Mouse (Mus musculus) liver, embryonic 15.5 days (tissue): ENCODE results near the gene Epb41l3. TPM values are rescaled to one million over a fixed set of nuclear protein-coding genes. Genes with fewer than 3 reads are reported as not detected.
"Not testable (repeated sequence)": the region's sequence is repeated elsewhere in the genome, so short reads cannot be mapped to it uniquely, and the experiment has no call there.

Experiments used
- ATAC-seq: fragments of 200-750 bp; cut with Nextera tagmentation; 2 replicates; pipeline ENCODE4 v1.8.0; 2017; ENCODE audit warnings: moderate number of reproducible peaks, mild to moderate bottlenecking, moderate library complexity; ENCODE audit not compliant: insufficient read depth
- H3K27ac ChIP-seq: fragments of 300-500 bp; sonication (generic); replicated peaks from 2 replicates; pipeline ENCODE4 v1.5.1; 2015; ENCODE audit warnings: mild to moderate bottlenecking, inconsistent platforms
- H3K27me3 ChIP-seq: fragments of 300-500 bp; sonication (generic); 2 replicates; pipeline ENCODE4 v1.6.1; 2015; ENCODE audit warnings: mild to moderate bottlenecking, inconsistent platforms
- H3K36me3 ChIP-seq: fragments of 300-500 bp; sonication (generic); replicated peaks from 2 replicates; pipeline ENCODE4 v1.6.1; 2015; ENCODE audit warnings: moderate library complexity, mild to moderate bottlenecking, inconsistent platforms
- H3K4me1 ChIP-seq: fragments of 300-500 bp; sonication (generic); replicated peaks from 2 replicates; pipeline ENCODE4 v1.6.1; 2015; ENCODE audit warnings: inconsistent platforms
- H3K4me2 ChIP-seq: fragments of 300-500 bp; sonication (generic); 2 replicates; pipeline ENCODE4 v1.6.1; 2015; ENCODE audit warnings: moderate library complexity, mild to moderate bottlenecking, inconsistent platforms
- H3K4me3 ChIP-seq: fragments of 300-500 bp; sonication (generic); replicated peaks from 2 replicates; pipeline ENCODE4 v1.5.1; 2015; ENCODE audit warnings: mild to moderate bottlenecking, inconsistent platforms
- H3K9ac ChIP-seq: fragments of 300-500 bp; sonication (generic); 2 replicates; pipeline ENCODE4 v1.6.1; 2015; ENCODE audit warnings: moderate library complexity, mild to moderate bottlenecking, inconsistent platforms
- H3K9me3 ChIP-seq: fragments of 300-500 bp; sonication (generic); replicated peaks from 2 replicates; pipeline ENCODE4 v1.6.1; 2016; ENCODE audit warnings: inconsistent platforms
- WGBS: fragments of 180-500 bp; shearing (Covaris S2); methylation state at CpG from one replicate; pipeline ENCODE4 v1.1.7; 2015; ENCODE audit warnings: mixed read lengths; ENCODE audit not compliant: insufficient replicate concordance; 5-methylcytosine and 5-hydroxymethylcytosine counted together
- polyA plus RNA-seq: library from polyadenylated mRNA; unstranded; fragments of >200 nt; fragmentation: Nextera tagmentation; extraction: Ambion mirVana; gene quantifications from 2 replicates; pipeline ENCODE4 v1.2.1, GENCODE M21; 2015

Gene Epb41l3
- polyA plus RNA-seq, 1 experiment from 2014 or later = 7.3 TPM

DNA sequence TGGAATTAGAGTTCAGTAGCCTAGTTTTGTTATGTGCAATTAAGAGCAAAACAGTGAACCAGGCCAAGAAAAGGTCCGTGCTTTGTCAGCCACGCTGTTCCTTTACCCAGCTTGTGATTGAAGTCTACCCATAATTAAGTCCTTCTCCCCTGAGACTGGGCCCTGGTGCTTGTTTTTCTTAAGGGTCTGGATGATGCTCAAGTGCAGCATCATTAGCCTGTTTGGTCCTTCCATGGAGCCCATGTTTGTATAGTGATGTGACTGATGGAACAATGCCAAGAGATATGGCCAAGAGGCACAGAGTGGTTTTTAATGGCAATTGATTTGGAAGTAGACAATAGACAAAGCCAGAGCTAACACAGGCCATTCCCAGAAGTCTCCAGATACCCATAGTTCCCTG lies 36.7 kb downstream of the Epb41l3 start:
- H3K27ac ChIP-seq = no peak overlapping the region
- no peaks in the 10 kb centered on the region for H3K36me3 ChIP-seq
- no peaks in the 10 kb centered on the region for H3K27me3 ChIP-seq
- 62% methylated on average over 2 of the region's 2 CpGs for WGBS
- H3K9ac ChIP-seq = no peak overlapping the region
- H3K4me1 ChIP-seq = no peaks in the 10 kb centered on the region
- ATAC-seq = no peak
- H3K4me2 ChIP-seq = no peak overlapping the region
- no peaks in the 10 kb centered on the region for H3K9me3 ChIP-seq
- no peak overlapping the region for H3K4me3 ChIP-seq

DNA sequence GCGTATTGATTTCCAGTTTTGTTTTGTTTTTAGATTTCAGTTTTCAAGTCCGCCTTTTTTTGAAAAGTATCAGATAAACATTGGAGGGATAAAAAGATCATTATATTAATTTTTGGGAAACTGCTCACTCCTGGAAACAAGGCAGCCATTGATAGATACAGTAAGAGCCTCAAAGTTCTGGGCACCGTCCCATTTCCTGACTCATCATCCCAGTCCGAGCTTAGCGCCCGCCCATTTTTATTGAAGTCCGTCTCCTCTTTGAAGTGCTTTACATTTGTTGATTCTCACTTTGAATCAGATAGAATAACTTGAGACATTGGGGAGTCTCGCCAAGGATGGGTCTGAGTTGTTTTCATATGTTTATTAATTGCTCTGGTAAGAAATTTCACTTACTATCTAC lies 43.7 kb downstream of the Epb41l3 start:
- H3K4me2 ChIP-seq = no peak overlapping the region
- no peaks in the 10 kb centered on the region for H3K9me3 ChIP-seq
- H3K36me3 ChIP-seq = no peaks in the 10 kb centered on the region
- WGBS = 65% methylated on average over 8 of the region's 8 CpGs
- H3K4me3 ChIP-seq = no peak overlapping the region
- no peaks in the 10 kb centered on the region for H3K4me1 ChIP-seq
- no peak overlapping the region for H3K9ac ChIP-seq
- no peak overlapping the region for H3K27ac ChIP-seq
- H3K27me3 ChIP-seq = peaks cover 17% of the 10 kb centered on the region
- no peak for ATAC-seq

DNA sequence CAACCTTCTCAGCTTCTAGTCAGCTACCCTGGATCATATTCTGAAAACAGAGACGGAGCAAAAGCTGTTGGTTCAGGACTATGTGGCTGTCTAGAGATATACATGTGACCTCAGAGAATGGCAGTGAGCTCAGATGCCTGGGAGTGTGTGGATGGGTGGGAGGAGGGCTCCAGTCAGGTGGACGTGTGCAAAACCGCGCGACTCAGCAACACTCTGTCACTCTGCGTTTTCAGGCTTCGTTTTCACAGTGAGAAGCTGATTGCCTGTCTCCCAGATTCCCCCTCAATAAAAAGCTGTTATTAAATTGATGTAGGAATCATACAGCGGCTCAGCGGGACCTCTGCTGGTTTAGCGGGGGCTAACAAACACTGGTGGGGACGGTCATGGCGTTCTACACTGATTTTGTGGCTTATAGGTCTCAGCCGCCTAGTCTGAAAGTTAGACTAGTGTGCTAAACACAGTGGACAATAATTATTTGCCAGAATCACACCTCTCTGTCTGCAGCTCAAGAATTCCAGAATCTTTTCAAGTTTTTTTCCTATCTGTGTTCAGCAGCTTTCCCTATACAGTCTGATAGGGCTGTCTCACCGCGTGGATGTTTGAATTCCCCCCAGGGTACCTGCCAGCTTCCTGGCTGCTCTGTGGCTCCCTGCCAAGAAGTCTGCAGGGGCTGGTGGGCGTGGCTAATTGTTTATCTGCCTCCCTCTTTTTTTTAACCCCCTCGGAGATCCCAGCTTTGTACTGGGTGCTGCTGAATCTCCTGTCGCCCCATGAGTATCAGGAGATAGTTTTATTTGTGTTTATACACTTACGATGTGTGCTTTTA lies 45.3 kb downstream of the Epb41l3 start:
- ATAC-seq = no peak
- WGBS = 6% methylated on average over 19 of the region's 19 CpGs

DNA sequence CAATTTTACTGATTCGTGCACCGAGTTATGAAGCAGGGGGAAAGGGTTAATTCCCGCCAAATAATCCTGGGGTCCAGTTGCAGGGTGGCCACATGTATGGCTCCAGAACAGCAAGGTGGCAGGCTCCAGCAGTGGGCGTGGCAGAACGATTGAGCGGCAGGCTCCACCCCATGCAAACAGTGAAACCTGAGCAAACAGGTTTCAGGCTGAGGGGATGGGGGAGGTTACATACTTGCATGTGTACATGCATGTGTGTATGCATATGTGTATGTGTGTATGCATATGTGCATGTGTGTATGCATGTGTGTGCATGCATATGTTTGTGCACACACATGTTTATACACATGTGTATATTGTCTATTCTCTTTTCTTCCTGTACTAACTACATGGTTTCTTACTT lies 46.9 kb downstream of the Epb41l3 start:
- not testable (repeated sequence) for ATAC-seq, H3K27ac ChIP-seq
- 9% methylated on average over 6 of the region's 6 CpGs for WGBS

More for the DNA sequence above, 45.3 kb downstream of the Epb41l3 start:
- H3K4me3 ChIP-seq = no peak overlapping the region
- no peak overlapping the region for H3K27ac ChIP-seq
- no peaks in the 10 kb centered on the region for H3K36me3 ChIP-seq
- no peaks in the 10 kb centered on the region for H3K9me3 ChIP-seq
- H3K27me3 ChIP-seq = peaks cover 17% of the 10 kb centered on the region
- H3K4me2 ChIP-seq = peak overlapping the region; percentile 36
- no peak overlapping the region for H3K9ac ChIP-seq
- H3K4me1 ChIP-seq = no peaks in the 10 kb centered on the region

DNA sequence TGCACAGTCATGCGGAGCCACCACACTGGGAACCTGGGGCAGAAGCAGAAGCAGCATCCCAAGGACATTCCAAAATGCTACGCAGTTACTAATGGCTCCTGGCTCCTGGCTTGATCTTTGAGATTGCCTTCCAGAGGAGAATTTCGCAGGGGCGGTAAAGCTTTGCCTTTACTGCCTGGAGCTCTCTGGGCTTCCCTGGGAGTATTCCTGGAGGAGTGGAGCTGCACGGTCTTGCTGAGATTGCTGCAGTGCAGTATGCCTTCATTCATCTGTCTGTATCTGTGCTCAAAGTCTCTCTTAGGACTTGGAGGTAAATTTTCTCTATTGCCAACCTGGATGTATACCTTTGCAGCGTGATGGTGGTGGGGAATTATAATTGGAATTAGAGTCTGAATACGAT lies 52.0 kb downstream of the Epb41l3 start:
- H3K27ac ChIP-seq = no peak overlapping the region
- no peak overlapping the region for H3K9ac ChIP-seq
- H3K4me2 ChIP-seq = no peak overlapping the region
- 54% methylated on average over 7 of the region's 7 CpGs for WGBS
- no peaks in the 10 kb centered on the region for H3K9me3 ChIP-seq
- H3K36me3 ChIP-seq = no peaks in the 10 kb centered on the region
- no peaks in the 10 kb centered on the region; the same call in 1 of the 2 replicates for H3K27me3 ChIP-seq
- no peak for ATAC-seq
- H3K4me3 ChIP-seq = no peak overlapping the region
- H3K4me1 ChIP-seq = no peaks in the 10 kb centered on the region

More for the DNA sequence above, 46.9 kb downstream of the Epb41l3 start:
- H3K4me1 ChIP-seq, H3K9me3 ChIP-seq, H3K36me3 ChIP-seq, H3K4me3 ChIP-seq, H3K9ac ChIP-seq: not testable (repeated sequence)
- peaks cover 17% of the 10 kb centered on the region for H3K27me3 ChIP-seq
- H3K4me2 ChIP-seq = peak overlapping the region; percentile 38

DNA sequence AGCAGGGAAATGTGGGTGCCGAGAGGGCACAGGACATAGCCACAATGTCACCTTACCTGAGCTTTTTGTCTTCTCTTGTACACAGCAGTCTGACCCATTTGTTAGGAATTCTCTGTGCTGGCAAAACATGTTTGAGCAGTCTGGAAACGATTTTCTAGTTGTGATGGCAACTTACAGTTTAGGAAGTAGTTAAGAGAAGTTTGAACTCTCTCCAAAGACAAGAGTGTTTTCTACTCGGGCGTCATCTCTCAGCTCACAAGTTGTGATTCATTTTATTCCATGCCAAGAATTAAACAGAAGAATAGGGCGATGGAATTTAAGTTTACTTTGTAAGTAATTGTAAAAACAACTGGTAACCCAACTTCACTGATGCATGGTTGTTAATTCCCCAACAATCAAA lies 52.5 kb downstream of the Epb41l3 start:
- H3K36me3 ChIP-seq = no peaks in the 10 kb centered on the region
- H3K4me1 ChIP-seq = no peaks in the 10 kb centered on the region
- no peaks in the 10 kb centered on the region for H3K9me3 ChIP-seq
- no peak overlapping the region for H3K9ac ChIP-seq
- ATAC-seq = no peak
- no peaks in the 10 kb centered on the region for H3K27me3 ChIP-seq
- no peak overlapping the region for H3K4me3 ChIP-seq
- 56% methylated on average over 5 of the region's 5 CpGs for WGBS
- H3K4me2 ChIP-seq = no peak overlapping the region
- no peak overlapping the region for H3K27ac ChIP-seq

- Histone ChIP-seq H3K36me3 (no peaks in the 10 kb centered on the region), H3K9me3 (no peaks in the 10 kb centered on the region), H3K4me1 (no peaks in the 10 kb centered on the region), H3K4me2 (no peak overlapping the region), H3K4me3 (no peak overlapping the region), H3K27me3 (no peaks in the 10 kb centered on the region), H3K27ac (no peak overlapping the region), H3K9ac (no peak overlapping the region)
- WGBS = 57% methylated on average over 6 of the region's 6 CpGs
- no peak for ATAC-seq
Observed at GRCm38 (mm10) chr17:69129434-69129833, 54.0 kb downstream of the Epb41l3 start.

GRCm38 (mm10) chr17:69143017-69143416 lies 67.5 kb downstream of the Epb41l3 start:
- WGBS = 26% methylated on average over 3 of the region's 3 CpGs

DNA sequence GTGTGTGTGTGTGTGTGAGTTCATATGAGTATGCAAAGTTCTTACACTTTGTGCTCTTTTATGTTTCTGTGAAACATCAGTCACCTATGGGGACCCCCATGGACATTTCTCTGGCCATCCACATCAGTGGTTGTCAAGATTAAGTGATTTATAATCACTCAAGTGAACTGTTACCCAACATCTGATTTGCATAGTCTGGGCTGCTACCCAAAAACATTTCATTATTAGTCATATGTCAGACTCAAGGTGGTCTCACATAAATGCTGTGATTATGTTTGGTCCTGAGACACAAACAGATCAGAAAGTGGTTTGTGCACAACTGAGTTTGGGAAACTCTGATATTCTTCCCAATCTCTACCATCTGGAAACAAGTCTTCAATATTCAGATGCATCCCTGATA lies 75.3 kb downstream of the Epb41l3 start:
- Histone ChIP-seq H3K4me2 (no peak overlapping the region), H3K9ac (no peak overlapping the region), H3K4me1 (no peaks in the 10 kb centered on the region), H3K9me3 (no peaks in the 10 kb centered on the region), H3K4me3 (no peak overlapping the region), H3K27ac (no peak overlapping the region), H3K36me3 (no peaks in the 10 kb centered on the region), H3K27me3 (peaks cover 10% of the 10 kb centered on the region)
- no peak for ATAC-seq

More at GRCm38 (mm10) chr17:69143017-69143416, 67.5 kb downstream of the Epb41l3 start:
- ATAC-seq = no peak
- H3K27me3 ChIP-seq = no peaks in the 10 kb centered on the region
- no peaks in the 10 kb centered on the region for H3K36me3 ChIP-seq
- no peaks in the 10 kb centered on the region for H3K9me3 ChIP-seq
- H3K4me3 ChIP-seq = no peak overlapping the region
- no peak overlapping the region for H3K9ac ChIP-seq
- H3K4me2 ChIP-seq = no peak overlapping the region
- H3K4me1 ChIP-seq = no peaks in the 10 kb centered on the region
- no peak overlapping the region for H3K27ac ChIP-seq

GRCm38 (mm10) chr17:69151281-69151680 lies 75.8 kb downstream of the Epb41l3 start:
- Histone ChIP-seq H3K36me3 (no peaks in the 10 kb centered on the region), H3K9me3 (no peaks in the 10 kb centered on the region), H3K4me2 (no peak overlapping the region), H3K9ac (no peak overlapping the region), H3K27me3 (peaks cover 15% of the 10 kb centered on the region), H3K27ac (no peak overlapping the region), H3K4me1 (no peaks in the 10 kb centered on the region), H3K4me3 (no peak overlapping the region)
- WGBS = 30% methylated on average over 3 of the region's 3 CpGs
- no peak for ATAC-seq

GRCm38 (mm10) chr17:69155034-69155433 lies 79.6 kb downstream of the Epb41l3 start:
- Histone ChIP-seq H3K9ac (no peak overlapping the region), H3K4me2 (no peak overlapping the region), H3K27ac (no peak overlapping the region), H3K4me3 (no peak overlapping the region), H3K4me1 (no peaks in the 10 kb centered on the region), H3K9me3 (no peaks in the 10 kb centered on the region), H3K36me3 (no peaks in the 10 kb centered on the region), H3K27me3 (peaks cover 32% of the 10 kb centered on the region)
- 60% methylated on average over 8 of the region's 8 CpGs for WGBS
- ATAC-seq = no peak
